Mouse (Mus musculus) spleen, adult 2 months (tissue): ENCODE measurements around the gene Ank2.

Source experiments
- CTCF ChIP-seq: fragments of 200-500 bp; IDR thresholded peaks from 2 replicates; pipeline ENCODE4 v1.5.1; 2011; ENCODE audit warnings: mild to moderate bottlenecking, inconsistent platforms; ENCODE audit not compliant: insufficient read depth, insufficient read length, insufficient replicate concordance; ENCODE audit errors: extremely low read depth
- POLR2A ChIP-seq: fragments of 200-500 bp; IDR thresholded peaks from 2 replicates; pipeline ENCODE4 v1.6.1; 2011; ENCODE audit warnings: low read depth, low read length, inconsistent platforms

GRCm38 (mm10) chr3:127498197-127498741, 881 bp downstream of the Ank2 start:
- TF ChIP-seq CTCF (no peak), POLR2A (no peak)
